Mouse (Mus musculus) thymus, postnatal 14 days (tissue): ENCODE results near the gene Meis3.
A peak's percentile ranks its signal among the peaks of the same experiment; 100 is the strongest.

Source experiments
- DNase-seq: peaks from one replicate; pipeline ENCODE4 v3.0.0; 2021

The Meis3 gene

DNA sequence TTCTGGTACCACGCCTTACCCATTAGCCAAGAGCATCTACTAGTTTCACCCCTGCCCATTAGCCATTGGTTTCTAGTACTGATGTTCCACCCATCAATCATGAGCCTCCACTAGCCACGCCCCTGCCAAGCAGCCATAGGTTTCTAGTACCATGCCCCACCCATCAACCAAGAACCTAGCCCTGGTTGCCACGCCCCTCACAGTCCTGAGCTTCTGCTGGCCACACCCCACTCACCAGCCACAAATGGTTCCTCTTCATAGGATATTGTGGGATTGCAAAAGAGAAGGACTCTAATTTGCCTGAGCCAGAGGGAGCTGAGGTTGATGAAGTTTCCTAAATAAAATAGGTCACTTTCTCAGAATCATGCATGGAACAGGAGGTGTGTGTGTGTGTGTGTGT is 14.2 kb upstream of the Meis3 start:
- no peak for DNase-seq

DNA sequence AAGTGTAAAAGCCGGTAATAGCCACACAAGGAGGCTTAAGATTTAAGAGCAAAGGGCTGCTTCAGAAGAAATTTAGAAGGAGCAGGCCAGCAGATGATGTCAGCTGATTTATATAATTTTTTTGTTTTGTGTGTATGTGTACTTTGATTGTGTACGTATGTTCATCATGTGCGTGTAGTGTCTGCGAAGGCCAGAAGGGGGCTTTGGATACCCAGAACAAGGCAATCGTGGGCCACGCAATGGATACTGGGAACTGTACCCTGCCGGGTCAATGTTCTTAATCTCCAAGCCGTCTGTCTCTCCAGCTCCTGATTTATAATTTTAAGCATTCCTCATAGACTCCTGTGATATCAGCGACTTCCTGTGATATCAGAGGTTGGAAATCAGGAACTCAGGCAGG is 13.6 kb upstream of the Meis3 start:
- no peak for DNase-seq

DNA sequence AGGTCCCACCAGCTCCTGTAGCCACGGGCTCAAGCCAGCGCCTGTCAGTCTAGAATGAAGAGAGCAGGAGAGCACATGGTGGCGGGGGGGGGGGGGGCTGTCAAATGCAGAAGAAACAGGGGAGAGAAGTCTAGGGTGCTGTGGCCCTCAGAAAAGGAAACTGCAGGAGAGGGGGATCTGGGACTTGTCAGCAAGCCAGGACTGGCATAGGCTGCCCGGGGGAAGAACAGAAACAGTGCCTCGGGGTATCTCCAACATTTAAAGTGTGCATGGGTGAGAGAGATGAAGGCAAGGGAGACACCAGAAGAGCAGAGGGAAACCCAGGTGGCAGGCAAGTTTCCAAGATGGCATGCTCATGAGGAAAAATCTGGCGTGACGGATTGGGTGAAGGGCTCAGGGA is 12.9 kb upstream of the Meis3 start:
- no peak for DNase-seq

DNA sequence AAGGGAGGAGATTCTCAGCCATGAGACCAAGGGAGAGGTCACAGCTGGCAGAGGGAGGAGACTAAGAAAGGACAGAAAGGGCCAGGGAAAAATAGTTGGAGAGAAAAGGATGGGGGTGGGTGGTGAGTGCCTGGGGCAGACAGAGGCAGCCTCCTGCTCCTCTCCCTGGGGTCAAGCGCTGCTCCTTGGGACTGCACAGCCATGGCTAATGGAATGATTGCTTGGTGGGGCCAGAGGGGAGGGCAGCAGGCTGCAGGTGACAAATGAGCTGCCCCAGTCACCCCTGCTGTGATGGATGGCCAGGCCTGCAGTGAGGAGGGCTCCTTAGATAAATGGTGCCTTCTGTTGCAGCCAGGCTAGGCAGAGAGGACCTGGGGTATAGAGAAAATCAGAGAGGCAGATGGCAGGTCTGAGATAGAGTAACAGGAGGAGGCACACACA is 2.7 kb upstream of the Meis3 start:
- no peak for DNase-seq

DNA sequence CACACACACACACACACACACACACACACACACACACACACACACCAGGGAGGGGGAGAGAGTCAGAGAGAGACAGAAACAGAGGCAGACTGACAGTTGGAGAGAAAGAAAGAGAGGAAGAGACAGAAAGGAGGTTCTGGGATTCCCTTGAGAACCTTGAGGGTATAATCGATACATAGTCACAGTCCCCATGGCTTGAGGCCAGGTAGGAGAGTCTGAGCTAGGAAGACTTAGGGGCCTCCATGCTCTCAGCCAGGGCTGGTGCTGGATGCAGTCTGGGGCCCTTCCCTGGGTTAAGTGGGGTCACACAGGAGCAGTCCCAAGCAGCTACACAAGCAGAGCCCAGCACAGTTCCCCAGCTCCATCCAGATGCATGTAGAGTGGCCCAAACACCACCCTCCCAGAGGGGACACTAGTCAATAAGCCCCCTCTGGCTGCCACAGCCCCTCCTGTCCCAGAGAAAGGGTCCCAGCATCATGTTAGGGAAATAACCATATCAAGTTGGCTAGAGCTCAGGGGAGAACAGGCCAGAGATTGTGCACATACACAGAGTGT is 2.2 kb upstream of the Meis3 start:
- DNase-seq: no peak

DNA sequence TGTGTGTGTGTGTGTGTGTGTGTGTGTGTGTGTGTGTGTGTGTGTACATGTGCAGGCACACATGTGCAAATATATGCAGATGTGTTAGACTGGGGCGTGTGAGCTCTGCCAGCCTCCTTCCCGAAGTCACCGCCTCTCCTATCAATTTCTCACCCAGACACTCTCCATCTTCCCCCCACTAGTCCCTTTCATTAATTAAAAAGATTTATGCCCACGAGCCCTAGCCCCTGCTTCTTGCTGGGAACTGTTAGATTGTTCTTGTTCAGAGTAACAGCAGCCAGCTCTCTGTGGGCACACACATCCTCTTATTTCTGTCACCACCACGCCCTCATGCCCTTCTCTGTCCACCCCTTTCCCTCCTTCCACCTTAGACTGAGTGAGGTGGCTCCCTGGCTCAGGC is 1.7 kb upstream of the Meis3 start:
- DNase-seq: no peak

DNA sequence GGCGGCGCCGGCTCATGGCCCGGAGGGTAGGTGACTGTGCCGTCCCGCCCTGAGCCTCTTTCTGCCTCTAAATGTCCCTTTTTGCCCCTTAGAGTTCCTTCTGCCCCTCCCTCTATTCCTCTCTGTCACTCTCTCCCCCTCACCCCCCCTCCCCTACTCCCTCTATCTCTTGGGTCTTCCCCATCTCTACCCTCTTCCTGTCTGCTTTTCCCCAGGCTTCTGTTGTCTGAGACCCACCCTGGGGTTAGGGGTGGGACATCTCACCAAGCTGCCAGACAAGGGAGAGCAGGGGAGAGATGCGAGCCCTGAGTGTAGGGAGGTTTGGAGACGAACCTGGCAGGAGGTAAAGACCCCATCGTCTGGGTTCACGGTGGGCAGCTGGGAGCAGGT is 647 bp downstream of the Meis3 start:
- DNase-seq: peak; percentile 37

DNA sequence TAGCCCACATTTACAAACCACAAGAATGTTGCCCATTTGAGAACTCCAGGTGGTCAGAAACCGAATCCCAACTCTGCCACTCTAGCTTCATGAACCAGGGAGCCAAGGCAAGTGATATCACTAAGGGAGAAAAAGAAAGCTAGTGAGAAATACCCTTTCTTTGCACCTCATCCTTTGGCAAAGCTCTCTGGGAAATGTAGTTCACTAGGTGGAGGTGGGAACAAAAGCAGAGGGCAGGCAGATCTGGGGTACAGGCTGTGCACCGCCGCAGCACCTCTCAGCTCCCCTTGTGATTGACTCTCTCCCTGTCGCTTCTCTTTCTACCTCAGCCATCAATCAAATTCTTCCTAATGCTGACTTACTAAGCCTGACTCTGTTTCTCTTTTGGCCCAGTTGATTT is 3.2 kb downstream of the Meis3 start:
- no peak for DNase-seq

DNA sequence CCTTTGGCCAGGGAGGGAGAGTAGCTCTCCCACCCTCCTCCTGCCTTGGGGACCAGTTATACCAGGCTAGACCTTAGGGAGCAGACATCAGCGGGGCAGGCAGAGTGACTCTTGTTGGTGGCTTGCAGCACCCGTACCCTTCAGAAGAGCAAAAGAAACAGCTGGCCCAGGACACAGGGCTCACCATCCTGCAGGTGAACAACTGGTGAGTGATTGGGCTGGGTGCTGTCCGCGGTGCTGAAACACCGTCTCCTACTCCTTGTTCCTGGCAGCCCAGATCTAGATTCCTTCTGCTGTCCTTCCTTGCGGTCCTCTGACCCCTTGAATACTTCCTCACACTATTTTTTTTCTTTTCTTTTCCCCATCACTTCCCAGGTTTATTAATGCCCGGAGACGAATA is 8.8 kb downstream of the Meis3 start:
- peak; percentile 64 for DNase-seq

DNA sequence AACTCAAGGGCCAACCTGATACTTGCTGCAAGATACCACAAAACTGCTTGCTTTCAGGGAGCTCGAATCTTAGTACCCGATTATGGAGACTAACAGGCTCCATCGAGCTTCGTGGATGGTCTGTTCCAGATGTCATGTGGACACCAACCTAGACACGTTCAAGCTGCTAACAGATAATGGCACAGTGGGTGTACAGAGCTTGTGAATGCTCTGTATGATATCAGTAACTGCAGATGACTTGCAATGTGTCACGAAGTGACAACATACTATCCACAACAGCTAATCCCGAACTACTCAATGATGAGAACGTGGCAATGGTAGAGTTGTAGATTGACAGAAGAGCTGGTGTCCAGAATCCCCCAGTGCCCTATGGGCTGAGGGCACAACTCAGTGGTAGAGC is 12.6 kb downstream of the Meis3 start:
- no peak for DNase-seq

DNA sequence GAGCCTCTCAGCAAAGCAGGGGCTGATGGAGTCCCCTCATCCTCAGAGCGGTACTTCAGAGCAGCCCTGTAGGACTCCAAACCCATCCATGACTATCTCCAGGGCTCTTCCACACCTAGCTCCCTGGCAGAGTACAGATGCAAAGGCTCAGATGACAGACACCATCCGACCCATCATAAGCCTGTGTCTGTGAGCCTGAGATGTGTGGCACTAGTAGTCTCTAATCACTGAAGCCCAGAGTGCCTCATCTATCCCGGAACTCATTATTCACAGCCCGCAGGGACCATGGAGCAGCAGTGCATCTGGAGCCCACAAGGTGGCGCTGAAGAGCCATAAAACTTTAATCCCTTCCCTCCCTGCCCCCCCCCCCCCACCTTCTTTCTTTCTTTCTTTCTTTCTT is 17.4 kb downstream of the Meis3 start:
- DNase-seq: peak; percentile 84

DNA sequence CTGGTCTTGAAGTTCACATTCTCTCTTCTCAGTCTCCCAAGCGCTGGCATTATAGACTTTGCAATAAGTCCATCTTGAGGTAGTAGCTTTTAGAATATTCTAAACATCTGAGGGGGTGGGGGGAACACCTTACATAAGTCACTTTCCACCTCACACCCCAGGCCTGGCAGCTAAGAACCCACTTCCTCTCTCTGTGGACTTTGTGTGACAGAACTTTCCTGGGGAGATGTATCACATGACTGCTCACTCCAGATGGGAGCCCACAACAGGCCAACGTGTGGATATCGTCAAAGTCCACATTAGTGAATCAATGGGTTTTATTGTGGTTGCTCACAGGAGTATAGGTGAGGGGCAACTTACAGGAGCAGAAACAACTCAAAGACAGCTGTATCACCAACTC is 18.8 kb downstream of the Meis3 start:
- no peak for DNase-seq

DNA sequence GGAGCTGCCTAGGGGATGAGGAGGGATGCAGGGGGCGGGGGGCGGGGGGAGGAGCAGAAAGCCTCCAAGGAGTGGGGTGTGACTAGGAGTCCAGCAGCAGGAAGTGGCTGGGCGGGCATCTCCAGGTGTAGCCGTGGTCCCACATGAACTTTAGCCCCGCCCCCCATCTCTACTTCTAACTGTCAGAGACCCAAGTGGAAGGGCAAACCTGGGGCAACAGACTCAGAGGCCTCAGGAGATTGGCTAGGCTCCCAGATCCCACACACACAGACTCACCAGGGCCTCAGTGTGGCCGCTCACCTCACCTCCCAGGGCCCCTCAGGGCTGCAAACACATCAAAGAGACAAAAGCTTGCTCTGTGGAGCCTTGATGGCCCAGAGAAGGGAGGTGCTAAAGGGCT is 21.7 kb downstream of the Meis3 start:
- peak; percentile 63 for DNase-seq

DNA sequence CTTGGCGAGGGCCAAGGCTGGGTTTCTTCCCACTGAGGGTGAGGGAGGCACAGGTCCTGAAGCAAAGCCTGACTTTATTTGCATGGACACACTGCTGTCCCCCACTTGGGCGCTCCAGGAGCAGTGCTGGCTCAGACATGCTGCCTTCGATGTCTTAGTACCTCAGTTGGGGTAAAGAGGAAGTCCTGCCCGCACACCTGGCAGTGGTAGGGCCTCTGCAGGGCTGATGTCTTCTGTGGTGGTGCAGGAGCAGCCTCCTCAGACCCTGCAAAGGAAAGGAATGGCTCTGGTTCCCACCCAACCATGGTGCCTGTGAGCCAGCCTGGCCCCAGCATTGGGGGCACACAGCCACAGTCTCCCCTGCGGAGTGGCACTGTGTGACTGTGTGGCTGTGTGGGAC is 22.3 kb downstream of the Meis3 start:
- peak; percentile 83 for DNase-seq

DNA sequence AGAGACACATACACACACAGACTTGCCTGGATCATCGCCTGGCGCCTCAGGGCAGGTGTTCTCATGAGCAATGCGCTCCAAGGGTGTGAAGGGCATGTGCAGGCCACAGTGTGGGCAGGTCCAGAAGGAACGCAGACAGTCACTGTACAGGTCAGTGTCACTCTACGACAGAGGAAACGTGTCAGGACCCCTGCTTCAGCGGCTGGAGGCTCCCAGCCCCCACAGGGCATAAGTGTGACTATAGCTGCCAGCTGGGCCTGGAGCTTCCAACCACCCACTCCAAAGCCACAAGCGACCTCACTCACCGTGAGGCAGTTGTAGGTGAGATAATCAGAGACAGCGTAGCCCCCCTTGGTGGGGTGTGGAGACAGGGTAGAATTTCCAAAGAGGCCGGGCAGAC is 23.6 kb downstream of the Meis3 start:
- peak; percentile 58 for DNase-seq

DNA sequence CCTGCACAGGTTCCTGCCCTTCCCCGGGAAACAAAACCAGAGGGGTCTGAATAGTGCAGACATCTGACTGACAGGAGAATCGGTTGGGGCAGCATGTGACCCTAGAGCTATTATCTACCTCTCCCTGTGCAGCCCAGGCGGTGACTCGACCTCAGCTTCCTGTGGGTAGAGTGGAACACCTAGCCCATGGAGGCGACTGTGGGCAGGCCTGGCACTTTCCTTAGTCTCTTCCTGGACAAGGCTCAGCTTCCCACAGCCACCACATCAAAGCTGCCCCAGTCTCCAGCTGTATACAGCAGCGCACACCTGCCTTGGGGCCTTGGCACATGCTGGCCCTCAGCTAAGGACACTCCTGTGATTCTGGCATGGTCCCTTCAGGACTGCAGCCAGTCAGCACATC is 26.2 kb downstream of the Meis3 start:
- DNase-seq: peak; percentile 80

DNA sequence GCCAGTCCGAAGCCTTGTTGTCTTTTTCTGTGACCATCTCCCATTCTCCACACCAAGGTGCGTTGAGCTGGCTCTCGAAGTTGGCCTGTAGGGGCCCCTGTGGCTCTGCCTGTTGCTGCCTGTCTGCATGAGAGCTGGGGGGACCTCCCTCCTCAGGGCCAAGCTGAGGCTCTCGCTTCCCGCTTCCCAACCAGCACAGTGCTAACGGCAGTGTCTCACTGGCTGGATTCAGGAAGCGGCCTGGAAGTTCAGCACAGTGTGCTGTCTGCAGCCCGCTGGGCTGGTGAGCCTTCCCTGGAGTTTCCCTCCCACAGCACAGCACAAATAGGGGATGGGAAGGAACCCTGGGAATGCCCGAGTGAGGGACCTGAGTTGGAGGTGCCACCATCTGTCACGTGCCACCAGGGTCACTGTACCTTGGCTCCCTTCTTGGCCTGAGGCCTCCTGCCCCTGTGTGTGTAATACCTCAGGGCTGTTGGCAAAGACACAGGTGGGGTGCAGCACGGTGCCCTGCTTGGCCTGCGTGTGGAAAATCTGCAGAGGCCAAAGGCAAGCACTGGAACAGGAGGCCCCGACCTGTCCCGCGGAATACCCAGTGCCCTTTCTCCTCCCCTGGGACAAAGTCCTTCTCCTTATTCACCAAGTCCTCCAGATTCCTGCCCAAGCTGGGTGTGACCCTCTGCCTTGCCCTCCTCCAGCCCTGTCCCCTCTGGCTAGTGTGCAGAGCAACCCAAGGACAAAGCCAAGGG is 28.0 kb downstream of the Meis3 start:
- DNase-seq: no peak

DNA sequence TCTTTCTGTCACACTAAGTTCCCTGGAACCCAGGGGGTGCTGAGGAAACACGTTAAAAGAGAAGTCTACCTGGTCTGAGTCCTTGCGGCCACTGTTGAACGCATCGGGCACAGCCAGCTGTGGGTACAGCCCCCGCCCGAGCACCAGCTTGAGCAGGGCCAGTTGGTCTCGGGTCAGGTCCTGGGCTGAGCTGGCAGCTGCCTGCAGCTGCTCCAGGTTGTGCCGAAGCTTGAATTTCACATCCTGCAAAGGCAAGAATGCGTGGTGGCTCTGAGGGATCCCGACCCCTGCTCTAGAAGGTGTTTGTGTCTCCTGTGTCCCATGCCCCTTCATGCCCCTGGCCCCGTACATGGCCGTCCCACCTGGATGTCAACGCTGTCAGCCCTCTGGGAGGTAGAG is 28.6 kb downstream of the Meis3 start:
- DNase-seq: no peak

DNA sequence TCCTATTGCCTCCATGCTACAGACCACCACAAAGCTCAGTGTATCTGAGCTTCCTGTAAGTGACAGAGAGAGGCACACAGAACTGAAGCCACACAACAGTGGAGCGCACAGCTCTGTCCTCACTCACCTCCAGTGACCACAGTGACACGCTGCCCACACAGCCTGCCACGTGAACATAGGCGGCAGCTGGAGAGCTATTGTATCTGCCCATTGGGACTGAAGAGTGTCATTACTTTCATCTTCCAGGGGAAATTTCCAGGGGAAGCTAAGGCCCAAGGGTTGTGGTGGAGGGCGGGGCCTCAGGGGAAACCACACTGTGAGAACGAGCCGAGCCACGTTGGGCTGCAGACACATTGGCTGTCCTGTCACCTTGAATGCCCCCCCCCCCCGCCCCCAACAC is 29.9 kb downstream of the Meis3 start:
- no peak for DNase-seq

DNA sequence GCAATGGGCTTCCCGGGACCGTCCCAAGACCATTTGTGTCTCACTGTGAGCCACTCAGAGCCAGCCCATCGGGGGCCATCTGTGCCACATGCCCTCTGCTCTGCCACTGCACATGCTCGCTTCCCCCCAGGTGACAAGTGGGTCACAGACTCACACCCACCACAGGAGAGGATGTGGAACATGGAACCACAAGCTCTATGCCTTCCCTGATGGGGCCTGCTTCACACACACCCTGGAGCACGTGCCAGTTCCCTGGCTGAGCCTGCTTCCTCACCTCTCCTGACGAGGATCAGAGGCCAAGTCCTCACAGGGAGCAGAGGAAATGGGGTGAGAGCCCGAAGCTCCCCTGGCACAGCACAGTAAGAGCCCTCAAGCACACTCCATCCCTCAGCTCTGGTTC is 32.2 kb downstream of the Meis3 start:
- DNase-seq: peak; percentile 85

DNA sequence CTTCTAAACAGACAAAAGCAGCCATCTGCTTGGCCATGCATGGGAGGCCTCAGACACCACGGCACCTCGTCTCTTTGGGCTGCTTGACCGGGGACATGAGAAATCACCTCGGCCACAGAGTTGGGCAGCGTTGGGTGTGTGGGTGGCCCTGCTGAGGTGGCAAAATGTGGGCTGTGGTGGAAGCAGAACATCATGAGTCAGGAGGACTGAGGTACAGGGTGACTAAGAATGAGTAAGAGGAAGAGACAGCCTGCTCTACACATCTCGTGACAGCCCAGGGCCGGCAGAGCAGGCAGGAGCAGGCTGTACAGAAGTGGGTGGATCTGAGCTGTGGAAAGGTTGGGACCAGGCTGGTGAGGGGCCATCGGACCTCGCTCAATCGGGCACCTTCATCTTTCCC is 32.6 kb downstream of the Meis3 start:
- peak; percentile 51 for DNase-seq

DNA sequence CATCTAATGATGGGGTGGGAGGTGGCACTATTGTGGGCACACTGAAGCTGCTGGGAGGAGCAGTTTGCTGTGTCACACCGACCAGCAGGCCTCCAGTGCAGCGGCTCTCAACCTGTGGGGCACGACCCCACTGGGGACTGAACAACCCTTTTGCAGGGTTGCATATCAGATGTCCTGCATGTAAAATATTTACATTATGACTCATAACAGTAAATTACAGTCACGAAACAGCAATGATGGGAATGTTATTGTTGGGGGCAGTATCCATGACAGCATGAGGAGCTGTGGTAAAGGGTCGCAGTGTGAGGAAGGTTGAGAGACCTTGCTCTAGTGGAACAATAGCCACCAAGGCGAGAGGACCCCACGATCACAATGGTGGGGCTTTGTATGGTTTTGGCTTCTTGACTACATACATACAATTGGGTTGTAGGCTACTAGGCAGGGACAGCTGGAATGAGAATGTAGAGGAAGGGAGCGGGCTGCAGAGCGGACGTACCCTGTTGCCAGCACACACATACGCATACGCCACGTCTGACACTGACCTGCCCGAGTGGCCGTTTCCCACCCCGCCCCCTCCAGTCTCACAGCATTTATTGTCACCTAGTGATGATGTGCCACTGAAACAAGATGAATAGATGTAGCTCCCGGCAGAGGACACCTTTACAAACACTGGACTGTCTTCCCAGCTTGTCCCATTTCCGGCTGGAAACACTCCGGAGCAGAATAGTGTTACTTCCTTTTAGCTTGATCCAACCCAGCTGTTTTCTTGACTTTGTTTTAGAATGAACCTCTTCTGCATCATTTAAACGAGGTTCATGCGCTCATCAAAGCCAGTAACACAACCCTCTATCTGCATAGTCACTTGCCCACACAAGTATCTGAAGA is 34.1 kb downstream of the Meis3 start:
- no peak for DNase-seq

DNA sequence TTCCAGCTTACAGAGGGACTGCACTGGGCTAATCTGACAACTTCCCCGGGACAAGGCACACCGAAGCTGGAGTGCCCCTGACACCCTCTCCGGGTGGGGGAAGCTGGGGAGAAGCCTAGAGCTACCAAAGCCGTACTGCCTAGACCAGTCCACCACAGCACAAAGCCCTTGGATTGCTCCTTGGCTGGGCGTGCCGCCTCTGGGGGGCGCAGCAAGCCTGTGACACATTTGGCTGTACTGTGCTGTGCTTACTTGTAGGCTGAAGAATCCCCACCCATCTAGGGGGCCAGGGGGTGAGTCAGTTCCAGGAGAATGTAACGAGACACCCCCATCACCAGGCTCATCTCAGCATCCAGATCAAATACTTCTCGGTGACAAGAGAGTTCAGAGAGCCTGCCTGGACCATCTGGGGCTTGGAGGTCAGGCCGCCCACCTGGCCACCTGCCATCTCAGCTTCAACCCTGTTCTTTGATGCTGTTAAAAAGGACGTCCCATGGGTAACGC is 36.0 kb downstream of the Meis3 start:
- peak; percentile 54 for DNase-seq

DNA sequence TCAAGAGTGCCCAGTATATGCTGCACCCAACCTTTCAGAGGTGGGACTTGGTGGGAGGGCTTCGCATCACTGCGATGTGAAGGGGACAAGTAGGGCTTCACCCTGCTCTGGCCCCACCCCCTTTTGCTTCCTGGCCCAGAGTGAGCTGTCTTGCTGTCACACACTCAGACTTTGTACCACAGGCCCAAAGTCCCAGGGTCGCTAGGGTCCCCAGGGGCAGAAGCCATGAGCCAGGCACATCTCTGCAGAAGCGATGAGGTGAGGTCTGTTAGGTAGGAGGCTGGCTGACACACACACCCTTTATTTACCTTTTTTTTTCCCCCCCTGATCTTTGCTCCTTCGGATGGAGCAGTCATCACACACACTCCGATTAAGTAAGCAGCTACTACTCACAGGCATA is 38.3 kb downstream of the Meis3 start:
- peak; percentile 13 for DNase-seq
